Mouse (Mus musculus) heart, postnatal 0 days (tissue): ENCODE data around the gene Sgms1.

Source experiments
- CTCF ChIP-seq: IDR thresholded peaks from 2 replicates; pipeline ENCODE4 v1.5.1; 2016; ENCODE audit warnings: antibody characterized with exemption, control low read depth, low read depth
- EP300 ChIP-seq: IDR thresholded peaks from 2 replicates; pipeline ENCODE4 v1.6.1; 2016; ENCODE audit warnings: antibody characterized with exemption, low read depth

GRCm38 (mm10) chr19:32332779-32333460, 56.6 kb downstream of the Sgms1 start:
- no peak for TF ChIP-seq CTCF
- no peak for TF ChIP-seq EP300
